Mouse (Mus musculus): ENCODE results near the gene Grb14.

The Grb14 gene

GRCm38 (mm10) chr2:65024887-65025286 lies at the start of gene Grb14:
Grb14 (minus strand) TSS chr2:65024987.
- DNase-seq (ENCODE audit: extremely low read depth, low read depth) = no peak

- no peak for DNase-seq (ENCODE audit: extremely low read depth, low read depth)
Measured at GRCm38 (mm10) chr2:65072205-65072604, 47.4 kb upstream of the Grb14 start.

GRCm38 (mm10) chr2:65053764-65054163 lies 29.0 kb upstream of the Grb14 start:
- no peak for DNase-seq (ENCODE audit: extremely low read depth, low read depth)

GRCm38 (mm10) chr2:65052191-65053012 lies 27.6 kb upstream of the Grb14 start:
- no peak for DNase-seq (ENCODE audit: extremely low read depth, low read depth)

GRCm38 (mm10) chr2:65050776-65051175 lies 26.0 kb upstream of the Grb14 start:
- DNase-seq (ENCODE audit: extremely low read depth, low read depth) = no peak

- no peak for DNase-seq (ENCODE audit: extremely low read depth, low read depth)
Measured at GRCm38 (mm10) chr2:65048234-65049017, 23.6 kb upstream of the Grb14 start.

GRCm38 (mm10) chr2:65038164-65038563 lies 13.4 kb upstream of the Grb14 start:
- DNase-seq (ENCODE audit: extremely low read depth, low read depth) = no peak

- no peak for DNase-seq (ENCODE audit: extremely low read depth, low read depth)
Measured at GRCm38 (mm10) chr2:65037546-65037945, 12.8 kb upstream of the Grb14 start.

GRCm38 (mm10) chr2:65022363-65023240 lies 2.2 kb downstream of the Grb14 start:
- no peak for DNase-seq (ENCODE audit: extremely low read depth, low read depth)

- DNase-seq (ENCODE audit: extremely low read depth, low read depth) = no peak
Measured at GRCm38 (mm10) chr2:65021691-65022362, 3.0 kb downstream of the Grb14 start.

GRCm38 (mm10) chr2:65017375-65017774 lies 7.4 kb downstream of the Grb14 start:
- DNase-seq (ENCODE audit: extremely low read depth, low read depth) = no peak

GRCm38 (mm10) chr2:65014552-65014951 lies 10.2 kb downstream of the Grb14 start:
- no peak for DNase-seq (ENCODE audit: extremely low read depth, low read depth)

- DNase-seq (ENCODE audit: extremely low read depth, low read depth) = no peak
Measured at GRCm38 (mm10) chr2:65010105-65010504, 14.7 kb downstream of the Grb14 start.

- no peak for DNase-seq (ENCODE audit: extremely low read depth, low read depth)
Measured at GRCm38 (mm10) chr2:65007396-65007795, 17.4 kb downstream of the Grb14 start.

- DNase-seq (ENCODE audit: extremely low read depth, low read depth) = no peak
Measured at GRCm38 (mm10) chr2:65005044-65005443, 19.7 kb downstream of the Grb14 start.

GRCm38 (mm10) chr2:65003433-65003832 lies 21.4 kb downstream of the Grb14 start:
- no peak for DNase-seq (ENCODE audit: extremely low read depth, low read depth)

GRCm38 (mm10) chr2:65002631-65003030 lies 22.2 kb downstream of the Grb14 start:
- no peak for DNase-seq (ENCODE audit: extremely low read depth, low read depth)

GRCm38 (mm10) chr2:64995048-64995447 lies 29.7 kb downstream of the Grb14 start:
- no peak for DNase-seq (ENCODE audit: extremely low read depth, low read depth)

- DNase-seq (ENCODE audit: extremely low read depth, low read depth) = no peak
Measured at GRCm38 (mm10) chr2:64989426-64990187, 35.2 kb downstream of the Grb14 start.

GRCm38 (mm10) chr2:64987782-64988181 lies 37.0 kb downstream of the Grb14 start:
- no peak for DNase-seq (ENCODE audit: extremely low read depth, low read depth)
